Mouse (Mus musculus): Measurements from ENCODE around the gene S100a2.

Gene S100a2

DNA sequence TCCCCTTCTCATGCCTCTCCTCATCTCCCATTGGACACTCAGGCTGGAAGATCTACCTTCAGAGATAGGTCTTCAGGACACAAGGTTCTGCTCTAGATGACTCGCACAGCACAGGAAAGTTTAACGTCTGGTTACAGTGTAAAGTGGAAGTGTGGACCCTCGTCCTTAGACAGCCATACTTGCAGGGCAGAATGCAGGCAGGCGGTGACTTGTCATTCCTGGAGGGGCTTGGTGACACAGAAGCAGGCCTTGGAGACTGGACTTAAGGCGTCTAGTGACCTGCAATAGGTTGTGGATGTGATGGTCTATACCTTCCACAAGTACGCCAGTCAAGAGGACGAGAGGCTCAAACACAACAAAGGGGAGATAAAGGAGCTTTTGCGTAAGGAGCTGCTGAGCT is at the start of gene S100a2:
Gene S100a2, plus strand, starts transcription at position 301 of the 400 bp plus-strand sequence.
- DNase-seq (ENCODE audit: low spot score): no peak

DNA sequence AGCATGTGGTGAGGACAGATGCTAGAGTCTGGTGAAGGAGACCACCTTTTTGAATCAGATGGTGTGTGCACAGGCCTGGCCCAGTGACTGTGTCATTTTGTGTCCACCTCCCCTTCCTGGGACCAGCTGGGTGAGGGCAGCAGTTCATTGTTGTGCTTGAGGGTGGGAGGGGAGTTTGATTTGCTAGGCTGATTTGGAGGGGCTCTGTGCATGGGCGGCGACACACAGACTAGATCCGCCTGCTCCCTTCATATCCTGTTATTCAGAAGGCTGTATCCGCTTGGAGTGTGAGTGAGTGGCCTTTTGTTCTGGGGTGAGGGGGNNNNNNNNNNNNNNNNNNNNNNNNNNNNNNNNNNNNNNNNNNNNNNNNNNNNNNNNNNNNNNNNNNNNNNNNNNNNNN is 49.1 kb upstream of the S100a2 start:
- DNase-seq (ENCODE audit: low spot score): no peak

DNA sequence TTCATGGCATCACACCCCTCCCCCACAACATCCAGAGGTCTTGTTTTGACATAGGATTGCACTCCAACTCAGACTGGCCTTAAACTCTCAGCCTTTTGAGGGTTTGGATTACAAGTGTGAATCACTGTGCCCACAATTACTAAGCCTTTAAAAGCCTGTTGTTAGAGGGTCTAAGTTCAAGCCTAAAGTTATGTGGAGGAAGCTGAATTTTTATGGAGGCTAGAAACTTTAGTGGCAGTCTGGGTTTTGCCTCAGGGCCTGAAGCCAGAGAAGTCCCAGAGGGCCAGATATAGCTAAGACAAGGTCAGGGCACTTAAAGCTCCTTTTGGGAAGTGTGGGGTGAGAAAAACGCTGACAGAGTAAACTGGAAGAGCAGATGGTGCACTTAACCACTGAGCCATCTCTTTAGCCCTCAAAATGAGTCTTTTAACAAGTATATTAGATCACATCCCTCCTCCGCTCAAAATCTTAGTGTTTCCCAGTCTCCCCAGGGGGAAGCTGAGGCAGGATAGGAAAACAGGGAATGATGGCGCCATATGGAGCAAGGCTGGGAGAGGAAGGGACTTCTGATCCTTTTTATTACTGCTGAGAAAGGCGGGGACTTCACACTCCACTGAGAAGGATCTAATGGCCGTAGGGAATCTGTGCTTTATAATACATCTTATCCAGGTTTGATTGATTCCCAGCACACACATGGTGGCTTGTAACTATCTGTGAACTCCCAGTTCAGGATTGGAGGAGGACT is 40.2 kb upstream of the S100a2 start:
- DNase-seq (ENCODE audit: low spot score): no peak

DNA sequence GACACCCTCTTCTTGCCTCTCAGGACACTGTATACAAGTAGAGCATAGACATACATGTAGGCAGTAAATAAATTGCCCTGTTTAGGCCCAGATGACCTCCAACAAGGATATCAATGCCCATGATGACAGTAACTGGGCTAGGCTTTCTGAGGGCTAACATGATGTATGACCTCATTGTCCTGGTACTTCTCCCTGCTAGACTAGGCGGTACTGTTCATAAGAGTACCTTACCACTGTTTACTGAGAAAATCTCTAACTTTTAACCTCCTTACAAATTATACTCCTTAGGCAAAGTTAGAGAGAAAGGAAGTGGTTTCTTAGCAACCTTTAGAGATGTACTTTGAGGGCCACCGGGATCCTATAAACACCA is 39.6 kb upstream of the S100a2 start:
- DNase-seq (ENCODE audit: low spot score): no peak

DNA sequence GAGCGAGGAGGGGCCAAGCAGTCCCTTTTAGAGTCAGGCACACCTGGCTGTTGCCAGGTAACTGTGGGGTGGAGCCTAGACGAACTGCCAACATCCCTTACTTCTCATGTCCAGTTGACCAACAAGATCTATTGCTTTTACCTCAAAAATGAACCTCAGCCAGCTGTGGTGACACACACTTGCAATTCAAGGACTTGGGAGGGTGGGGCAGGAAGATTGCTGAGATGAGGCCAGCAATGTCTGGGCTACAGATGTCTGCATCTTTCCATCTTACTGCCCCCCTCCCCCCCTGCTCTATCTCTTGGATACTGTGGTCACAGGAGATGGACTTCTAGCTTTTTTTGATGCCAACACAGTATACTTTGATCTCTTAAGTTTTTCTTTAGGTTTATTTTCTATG is 37.8 kb upstream of the S100a2 start:
- no peak for DNase-seq (ENCODE audit: low spot score)

DNA sequence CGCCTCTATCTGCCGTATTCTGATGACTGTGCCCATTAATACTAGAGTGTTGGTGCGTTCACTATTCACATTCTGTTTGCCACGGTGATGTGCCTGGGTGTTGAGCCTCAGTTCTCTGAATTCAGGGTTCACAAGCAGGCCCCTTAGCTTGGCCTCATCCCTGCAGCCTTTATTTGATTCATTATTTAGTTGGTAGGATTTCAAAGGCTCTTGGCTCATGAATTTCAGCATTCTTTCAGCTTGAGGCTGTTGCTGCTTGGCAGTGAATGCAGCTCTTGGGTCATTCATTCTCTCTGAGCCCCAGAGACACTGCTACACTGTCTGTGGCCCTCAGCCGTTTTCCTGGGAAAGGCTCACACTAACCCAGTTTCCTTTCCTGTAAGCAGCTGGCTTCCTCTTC is 34.1 kb upstream of the S100a2 start:
- no peak for DNase-seq (ENCODE audit: low spot score)

DNA sequence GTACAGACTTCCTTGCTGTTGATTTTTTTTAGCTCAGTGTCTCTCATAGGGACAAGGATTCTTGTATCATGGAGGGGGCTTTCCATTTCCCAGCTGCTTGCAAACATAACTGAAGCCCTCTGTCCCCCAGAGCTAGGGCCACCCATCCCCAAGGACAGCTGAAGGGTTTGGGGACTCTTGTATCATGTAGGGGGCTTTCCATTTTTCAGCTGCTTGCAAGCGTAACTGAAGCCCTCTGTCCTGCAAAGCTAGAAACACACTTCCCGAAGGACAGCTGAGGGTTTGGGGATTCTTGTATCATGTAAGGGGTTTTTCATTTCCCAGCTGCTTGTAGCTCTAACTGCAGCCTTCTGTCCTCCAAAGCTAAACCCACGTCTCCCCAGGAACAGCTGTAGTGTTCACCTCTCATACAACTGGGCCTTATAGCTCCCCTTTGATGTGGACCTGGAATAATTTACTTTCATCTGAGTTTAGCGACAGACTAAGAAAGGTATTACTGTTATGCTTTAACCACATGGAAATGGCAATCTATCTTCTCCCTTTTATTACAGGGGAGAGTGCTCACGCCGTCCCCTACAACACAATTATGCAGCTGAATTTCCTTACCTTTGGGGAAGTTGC is 29.9 kb upstream of the S100a2 start, which contains the start of gene S100a3:
Gene S100a3, plus strand, starts transcription at position 571 of the 621 bp plus-strand sequence.
- no peak for DNase-seq (ENCODE audit: low spot score)

DNA sequence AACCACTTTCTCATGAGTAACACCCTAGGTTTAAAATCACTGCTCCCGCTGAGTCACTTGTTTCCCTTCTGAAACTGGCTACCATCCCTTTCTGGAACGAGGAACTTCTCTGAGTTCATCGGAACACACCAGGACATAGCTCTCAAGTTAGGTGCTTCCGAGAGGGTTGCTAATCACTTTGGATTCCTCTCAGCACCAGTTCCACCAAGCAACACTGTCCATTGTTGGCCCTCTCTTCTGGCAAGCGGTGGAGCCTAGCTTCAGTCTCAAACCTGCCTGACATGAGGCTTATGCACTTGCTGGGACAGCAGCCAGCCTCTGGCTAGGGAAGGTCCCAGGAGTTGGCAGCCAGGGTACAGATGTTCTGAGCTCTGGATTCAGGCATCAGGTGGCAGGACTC is 15.4 kb upstream of the S100a2 start:
- no peak for DNase-seq (ENCODE audit: low spot score)

DNA sequence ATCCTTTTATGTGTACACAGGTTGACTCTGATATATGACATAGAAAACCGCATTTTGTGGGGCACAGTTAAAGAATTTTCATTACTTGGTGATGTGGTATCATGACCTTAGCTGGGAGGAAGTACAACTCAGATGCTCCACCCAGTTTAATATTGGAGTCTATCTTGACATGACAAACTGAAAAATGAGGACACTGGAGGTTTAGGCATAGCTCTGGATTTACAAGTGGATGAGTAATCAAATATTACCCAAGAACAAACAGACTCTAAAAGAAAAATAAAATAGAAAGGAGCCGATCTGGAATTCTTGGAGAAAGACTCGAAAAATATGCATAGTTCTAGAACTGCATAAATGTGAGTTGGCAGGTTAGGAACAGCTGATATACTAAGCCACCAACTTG is 14.7 kb upstream of the S100a2 start:
- DNase-seq (ENCODE audit: low spot score): no peak

DNA sequence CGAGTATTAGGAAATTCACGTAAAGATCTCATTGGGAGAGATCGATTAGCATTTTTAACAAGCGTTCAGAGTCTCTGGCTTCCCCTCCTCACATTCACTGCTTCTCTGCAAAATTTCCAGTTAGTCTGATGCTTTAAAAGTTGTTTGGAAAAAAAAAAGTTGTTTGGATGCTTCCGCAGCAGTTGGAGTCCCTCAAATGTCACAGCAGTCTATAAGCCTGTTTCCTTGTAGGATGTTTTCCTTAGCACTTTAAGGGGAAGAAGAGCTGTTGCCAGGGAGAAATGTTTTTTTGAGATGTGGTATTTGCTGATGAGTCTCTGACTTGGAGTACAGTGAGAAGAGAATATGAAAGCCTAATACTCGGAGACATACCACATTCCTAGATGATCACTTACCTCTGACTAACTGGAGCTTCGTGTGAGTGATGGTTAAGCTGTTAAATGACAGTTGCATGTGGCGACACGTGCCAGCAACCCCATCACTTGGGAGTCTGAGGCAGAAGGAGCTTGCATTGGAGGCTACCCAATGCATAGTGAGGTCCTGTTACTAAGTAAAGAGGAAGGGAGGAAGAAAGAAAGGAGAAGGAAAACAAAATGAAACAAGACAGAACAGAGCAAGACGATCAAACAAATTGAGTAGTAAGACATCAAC is 13.6 kb upstream of the S100a2 start:
- DNase-seq (ENCODE audit: low spot score): no peak

DNA sequence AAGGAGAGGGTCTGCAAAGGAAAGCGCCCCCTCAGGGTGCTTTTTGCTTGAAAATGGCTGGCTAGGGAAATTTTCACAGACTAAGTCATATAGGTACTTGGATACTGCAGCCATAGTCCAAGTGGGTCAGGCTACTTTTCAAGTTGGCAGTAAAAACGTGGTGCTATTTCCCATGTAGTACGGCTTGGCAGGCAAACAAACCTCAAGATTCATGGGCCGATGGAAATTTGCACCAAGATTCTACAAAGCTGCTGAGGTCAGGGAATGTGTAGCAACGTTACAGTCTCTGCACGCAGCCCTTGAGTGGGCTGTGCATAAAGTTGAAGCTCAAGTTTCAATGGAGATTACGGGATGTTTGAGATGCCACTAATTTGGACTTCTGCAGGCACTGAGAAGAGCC is 10.6 kb upstream of the S100a2 start:
- DNase-seq (ENCODE audit: low spot score): no peak

DNA sequence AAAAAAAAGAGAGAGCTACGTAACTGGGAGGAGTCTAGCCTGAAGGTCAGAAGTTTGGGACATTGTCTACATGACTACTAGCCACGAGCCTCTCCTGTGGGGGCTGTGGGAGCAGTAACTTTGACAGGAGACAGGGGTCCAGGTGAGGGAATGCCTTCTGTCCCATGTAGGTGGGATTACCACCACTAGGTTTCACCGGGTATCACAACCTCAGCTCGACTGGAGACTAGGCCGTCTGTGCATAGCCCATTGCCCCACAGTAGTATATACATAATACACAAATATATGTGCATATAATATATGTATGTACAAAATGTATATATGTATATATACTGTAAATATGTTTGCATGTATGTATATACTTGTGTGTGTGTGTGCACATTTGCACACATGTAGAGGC is 8.9 kb upstream of the S100a2 start:
- no peak for DNase-seq (ENCODE audit: low spot score)

DNA sequence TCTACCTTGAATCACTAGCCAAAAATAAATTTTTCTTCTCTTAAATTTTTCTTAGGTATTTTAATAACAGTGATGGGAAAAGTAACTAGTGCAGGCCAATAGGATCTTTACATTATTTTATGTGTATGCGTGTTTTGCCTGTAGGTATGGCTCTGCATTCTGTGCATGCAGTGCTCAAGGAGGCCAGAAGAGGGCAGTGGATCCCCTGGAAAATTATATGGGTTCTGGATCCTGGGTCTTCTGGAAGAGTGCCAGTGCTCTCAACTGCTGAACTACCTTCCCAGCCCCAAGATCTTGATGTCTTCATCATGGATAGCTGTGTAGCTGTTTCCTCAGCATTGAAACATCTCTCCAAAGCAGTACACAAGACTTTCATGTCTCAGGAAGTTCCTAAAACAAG is 7.9 kb upstream of the S100a2 start:
- DNase-seq (ENCODE audit: low spot score): no peak

DNA sequence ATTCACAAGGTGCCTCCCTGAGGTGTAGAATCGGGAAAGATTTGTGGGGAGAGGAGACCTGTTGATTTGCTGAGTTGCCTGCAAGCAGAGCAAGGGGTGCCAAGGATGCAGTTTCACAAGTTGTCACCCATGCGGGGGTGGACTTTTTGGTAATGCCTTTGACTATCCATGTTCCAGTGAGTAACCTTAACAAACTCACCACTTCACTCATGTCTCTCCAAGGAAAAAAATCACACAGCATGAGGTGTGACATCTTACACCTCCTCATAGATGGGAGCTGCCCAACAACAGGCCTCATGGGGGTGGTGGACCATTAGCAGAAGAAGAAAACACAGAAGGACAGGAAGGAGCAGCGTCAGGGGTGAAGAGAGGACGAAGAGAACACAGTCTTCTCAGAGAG is 7.5 kb upstream of the S100a2 start:
- no peak for DNase-seq (ENCODE audit: low spot score)

DNA sequence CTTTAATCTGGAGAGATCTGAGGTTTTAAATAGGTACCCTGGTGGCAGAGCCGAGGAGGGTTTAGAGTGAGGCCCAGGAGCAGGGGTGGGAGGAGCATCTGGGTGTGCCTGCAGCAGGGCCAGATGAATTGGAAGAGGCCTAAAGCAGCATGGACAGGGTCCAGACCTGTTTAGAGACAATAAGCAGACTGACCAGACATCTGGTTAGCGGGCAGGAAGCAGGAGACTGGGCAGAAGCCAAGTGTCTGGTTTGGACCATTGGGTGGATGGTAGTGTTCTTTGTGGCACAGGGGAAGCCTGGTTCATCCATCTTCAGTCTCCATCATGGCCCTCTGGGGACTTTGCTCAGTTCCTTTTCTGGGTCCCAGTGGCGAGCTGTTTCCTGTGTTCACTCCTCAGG is 6.2 kb upstream of the S100a2 start:
- DNase-seq (ENCODE audit: low spot score): no peak

DNA sequence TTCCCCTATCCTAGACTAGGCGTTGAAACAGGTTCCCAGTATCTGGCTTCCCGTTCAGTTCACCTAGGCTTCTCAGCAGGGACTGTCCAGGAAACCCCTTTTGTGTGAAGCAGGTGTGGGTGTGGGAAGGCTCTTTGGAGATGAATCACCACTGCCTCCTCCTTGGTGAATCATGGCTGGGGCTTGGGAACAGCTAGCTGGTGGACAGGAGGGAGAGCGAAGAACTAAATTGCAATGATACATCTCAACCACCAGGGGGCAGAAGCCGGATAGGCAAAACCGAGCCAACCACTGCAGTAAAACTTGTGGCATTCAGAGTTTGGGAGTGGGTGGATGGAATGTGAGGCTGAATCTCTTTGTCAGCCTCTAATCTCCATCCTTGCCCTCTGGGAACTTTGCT is 4.5 kb upstream of the S100a2 start:
- DNase-seq (ENCODE audit: low spot score): peak; percentile 50

DNA sequence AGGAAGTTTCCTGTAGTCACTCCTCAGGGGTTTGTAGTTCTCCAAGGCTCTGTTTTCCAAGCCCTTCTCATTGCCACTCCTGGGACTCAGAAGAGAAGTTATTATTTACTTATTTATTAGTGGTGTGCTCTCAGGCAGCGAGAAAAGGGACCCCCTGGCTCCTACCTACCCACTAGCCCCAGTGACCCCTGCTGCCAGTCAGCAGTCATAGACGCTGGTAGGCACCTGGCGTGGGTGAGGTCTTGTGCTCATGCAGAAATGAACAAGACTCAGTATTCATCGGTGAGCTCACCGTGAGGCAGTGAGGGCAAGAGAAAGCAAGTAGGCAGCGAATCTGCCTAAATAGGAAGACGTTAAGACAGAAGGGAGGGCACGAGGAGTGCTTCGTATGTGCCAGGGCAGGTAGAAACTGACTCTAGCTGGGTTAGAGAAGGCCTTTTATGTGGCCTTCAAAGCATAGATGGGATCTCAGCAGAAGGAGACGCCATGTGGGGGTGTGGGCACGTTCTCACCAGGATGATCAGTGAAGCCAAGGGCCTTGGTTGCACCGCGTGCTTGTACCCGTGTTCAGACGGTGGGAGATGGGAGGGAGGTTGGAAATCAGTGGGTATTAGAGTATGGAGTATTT is 3.9 kb upstream of the S100a2 start:
- no peak for DNase-seq (ENCODE audit: low spot score)

DNA sequence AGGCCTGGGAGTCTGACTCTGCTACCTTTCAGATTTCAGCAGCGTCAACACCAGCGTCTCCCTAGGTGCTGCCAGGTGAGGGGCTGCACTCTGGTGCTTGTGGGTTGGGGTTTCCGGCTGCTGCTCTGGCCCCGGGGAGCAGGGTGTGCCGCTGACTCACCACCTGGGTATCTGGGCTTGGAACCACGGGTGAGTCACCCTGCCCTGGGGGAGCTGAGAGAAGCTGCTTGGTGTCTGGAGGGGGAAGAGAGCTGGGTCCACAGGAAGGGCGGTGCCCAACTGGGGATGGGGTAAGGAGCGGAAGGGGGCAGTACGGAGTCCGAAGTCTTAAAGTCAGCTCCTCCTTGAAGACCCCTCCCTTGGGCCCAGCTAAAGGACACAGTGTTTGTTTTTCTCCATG is 3.1 kb upstream of the S100a2 start:
- no peak for DNase-seq (ENCODE audit: low spot score)

DNA sequence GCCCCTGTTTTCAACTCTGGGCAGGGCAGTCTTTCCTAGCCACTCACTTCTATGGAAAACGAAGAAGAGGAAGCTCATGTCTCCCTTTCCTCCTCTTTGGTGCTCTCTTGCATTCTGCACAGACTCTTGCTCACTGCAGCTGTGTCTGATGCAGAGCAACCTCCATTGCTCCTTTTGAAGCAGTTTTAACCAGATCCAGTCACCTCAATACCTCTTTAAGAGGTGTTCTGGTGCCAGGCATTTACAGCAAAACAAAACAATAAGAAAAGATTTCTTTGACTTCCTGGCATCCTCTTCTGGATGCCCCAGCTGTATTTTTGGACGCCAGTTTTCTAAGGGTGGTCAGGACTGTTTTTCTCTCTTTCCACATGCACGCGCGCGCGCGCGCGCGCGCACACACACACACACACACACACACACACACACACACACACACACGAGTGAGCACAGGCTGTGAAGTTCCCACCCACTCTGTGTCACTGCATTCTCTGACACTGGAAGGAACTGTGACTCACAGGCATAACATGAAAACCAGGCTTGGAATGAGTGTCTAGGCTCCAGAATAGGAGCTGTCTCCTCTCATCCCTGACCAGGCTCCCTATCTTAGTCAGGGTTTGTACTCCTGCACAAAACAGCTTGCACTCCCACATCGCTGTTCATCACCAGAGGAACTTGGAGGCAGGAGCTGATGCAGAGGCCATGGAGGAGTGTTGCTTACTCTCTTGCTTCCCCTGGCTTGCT is 2.5 kb upstream of the S100a2 start:
- DNase-seq (ENCODE audit: low spot score): no peak

DNA sequence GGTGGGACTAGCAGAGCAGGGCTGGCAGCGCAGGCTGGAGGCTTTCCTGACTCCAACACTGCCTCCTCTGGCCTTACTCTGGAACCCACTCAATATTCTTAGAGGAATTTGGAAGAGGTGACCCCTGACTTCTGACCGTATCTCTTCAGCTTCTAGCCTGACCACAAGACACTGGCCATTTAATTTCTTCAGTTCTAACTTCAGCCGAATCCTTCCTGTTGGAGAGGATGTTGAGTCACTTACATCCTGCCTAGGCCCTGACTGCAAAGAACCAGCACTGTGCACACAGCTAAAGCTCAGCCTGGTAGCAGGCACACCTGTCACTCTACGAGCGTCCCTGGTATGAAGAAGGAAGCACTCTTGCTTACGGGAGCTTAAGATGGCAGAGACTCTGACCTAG is 657 bp upstream of the S100a2 start:
- no peak for DNase-seq (ENCODE audit: low spot score)

DNA sequence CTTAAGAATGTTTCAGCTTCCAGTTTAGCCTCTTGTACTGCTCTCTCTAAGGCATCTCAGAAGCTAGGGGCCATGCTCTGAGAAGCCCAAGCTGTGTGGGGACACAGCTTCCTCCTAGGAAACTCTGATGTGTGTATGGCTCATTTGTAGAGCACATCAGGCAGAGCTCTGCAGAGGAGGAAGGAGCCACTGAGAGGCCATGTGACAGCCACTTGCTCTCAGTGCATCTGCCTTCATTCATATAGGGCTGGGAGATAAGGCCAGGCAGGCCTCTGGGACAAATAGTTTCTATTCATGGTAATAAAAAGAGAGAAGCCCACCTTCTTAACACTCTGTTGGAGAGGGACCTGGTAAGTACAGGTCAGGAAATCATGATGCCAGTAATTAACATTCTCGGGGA is 4.4 kb downstream of the S100a2 start:
- DNase-seq (ENCODE audit: low spot score): no peak

DNA sequence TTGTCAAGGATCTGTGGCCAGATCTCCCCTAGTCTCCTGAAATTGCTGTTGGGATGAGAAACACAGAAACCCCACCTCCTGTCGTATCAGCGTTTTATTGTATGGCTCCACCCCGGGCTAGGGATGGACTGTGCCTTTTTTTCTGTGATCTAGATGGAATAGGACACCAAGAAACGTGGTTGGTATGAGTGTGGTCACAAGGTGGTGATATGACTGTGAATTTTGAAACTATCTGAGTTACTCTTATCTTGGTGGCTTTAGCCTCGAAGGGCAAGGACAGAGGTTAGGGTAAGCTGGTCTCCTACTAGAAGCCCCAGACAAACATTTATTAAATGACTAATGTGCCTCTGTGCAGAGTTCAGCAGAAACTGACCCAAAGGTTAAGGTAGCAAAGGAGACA is 5.5 kb downstream of the S100a2 start:
- DNase-seq (ENCODE audit: low spot score): no peak
